ENCODE assay signal across 8 mouse cellular contexts in genomic region chr9:52047129-52047820, GRCm38 (mm10). TPM values are rescaled to one million over a fixed set of nuclear protein-coding genes. Genes with fewer than 3 reads are reported as not detected.
DNase-seq lines count a peak whose midpoint lies in the region; ATAC-seq and TF ChIP-seq lines count a peak whose summit lies in the region.

Gene Rdx, plus strand, starts transcription at chr9:52047173.

- H3K9ac ChIP-seq in forebrain, embryonic 16.5 days (replicated peaks; ENCODE audit: low read depth, low read length): peak within 1 kb of the TSS; percentile 96
- H3K9ac ChIP-seq in midbrain, embryonic 12.5 days (replicated peaks): peak within 1 kb of the TSS; percentile 98

- H3K36me3 ChIP-seq in forebrain, embryonic 16.5 days (ENCODE audit: control insufficient read depth, insufficient read depth): no peaks in the 10 kb centered on the region
- H3K36me3 ChIP-seq in midbrain, embryonic 12.5 days: no peaks in the 10 kb centered on the region

- H3K4me1 ChIP-seq in forebrain, embryonic 16.5 days (replicated peaks; ENCODE audit: control insufficient read depth, insufficient read depth, low read length): peaks cover 26% of the 10 kb centered on the region
- peaks cover 28% of the 10 kb centered on the region for H3K4me1 ChIP-seq in midbrain, embryonic 12.5 days

- TF ChIP-seq CTCF in layer of hippocampus, adult 2 months (conservative IDR thresholded peaks at IDR 0.05): no peak

- ATAC-seq in forebrain, embryonic 16.5 days: no peak
- peak in 1 of 2 experiments; percentile 8; a peak in 3 of 4 replicates for ATAC-seq in hematopoietic stem cell, adult 5-6 weeks (replicated peaks in 1 of 2; ENCODE audit: insufficient read depth in 1 of 2, low FRiP score in 2 of 2, low TSS enrichment in 1 of 2, low read depth in 1 of 2, poor library complexity in 2 of 2, severe bottlenecking in 2 of 2)
- no peak for ATAC-seq in midbrain, embryonic 12.5 days (ENCODE audit: low FRiP score, low read depth)

- 1% methylated on average over 17 of the region's 17 CpGs for WGBS in forebrain, embryonic 16.5 days
- 2% methylated on average over 17 of the region's 17 CpGs for WGBS in midbrain, embryonic 12.5 days

- DNase-seq in layer of hippocampus, adult 2 months (ENCODE audit: low spot score in 2 of 2): no peak
- no peak for DNase-seq in layer of hippocampus, adult 9-11 months
- DNase-seq in adrenal gland, postnatal 4 days (ENCODE audit: low spot score in 2 of 2): peak in 1 of 2 experiments; percentile 6
- no peak for DNase-seq in left cerebral cortex, postnatal 10 days (ENCODE audit: extremely low spot score in 1 of 2, low spot score in 2 of 2)
- peak; percentile 10 to 15 for DNase-seq in thymus, postnatal 10 days (ENCODE audit: low spot score in 2 of 2)

- H3K27ac ChIP-seq in layer of hippocampus, adult 2 months: peak within 1 kb of the TSS; percentile 98
- H3K27ac ChIP-seq in forebrain, embryonic 16.5 days (ENCODE audit: low read length): peak within 1 kb of the TSS; percentile 99
- peak within 1 kb of the TSS; percentile 99 for H3K27ac ChIP-seq in midbrain, embryonic 12.5 days (replicated peaks)

- no peaks in the 10 kb centered on the region for H3K27me3 ChIP-seq in forebrain, embryonic 16.5 days (replicated peaks; ENCODE audit: control insufficient read depth, insufficient read depth, low read length)
- no peaks in the 10 kb centered on the region for H3K27me3 ChIP-seq in midbrain, embryonic 12.5 days

- peak within 1 kb of the TSS; percentile 82 for H3K4me3 ChIP-seq in layer of hippocampus, adult 2 months
- H3K4me3 ChIP-seq in forebrain, embryonic 16.5 days (replicated peaks; ENCODE audit: low read length): peak within 1 kb of the TSS; percentile 95
- H3K4me3 ChIP-seq in midbrain, embryonic 12.5 days: peak within 1 kb of the TSS; percentile 86

- intact Hi-C loops in left cerebral cortex, postnatal 10 days (cut with DNase I): loop anchor here (5.0 kb wide), 1 partner anchor 70 kb away; no protein-coding TSS in a partner anchor

- H3K4me2 ChIP-seq in forebrain, embryonic 16.5 days (ENCODE audit: low read length): peak within 1 kb of the TSS; percentile 66
- H3K4me2 ChIP-seq in midbrain, embryonic 12.5 days (replicated peaks): peak within 1 kb of the TSS; percentile 58

- H3K9me3 ChIP-seq in forebrain, embryonic 16.5 days (ENCODE audit: control insufficient read depth, low read length): no peaks in the 10 kb centered on the region
- H3K9me3 ChIP-seq in midbrain, embryonic 12.5 days: no peaks in the 10 kb centered on the region

RNA-seq across cellular contexts. Expression of gene Rdx, which starts in this region (rescaled TPM):
- 10 to 100 TPM; 49.9 to 51.2 TPM for total RNA-seq in layer of hippocampus, adult 2 months (2021)
- 100 to 1,000 TPM; 133 to 137 TPM for total RNA-seq in adrenal gland, postnatal 4 days (2021)
- 87.8 and 109 TPM in 2 replicates for polyA plus RNA-seq in forebrain, embryonic 16.5 days (2015; fragmentation: Nextera tagmentation; extraction: Ambion mirVana)
- total RNA-seq in hematopoietic stem cell, adult 5-6 weeks (2017): 193 and 245 TPM in 2 replicates
- total RNA-seq in left cerebral cortex, postnatal 10 days (2021): 10 to 100 TPM; 54.1 to 54.4 TPM
- polyA plus RNA-seq in midbrain, embryonic 12.5 days (2016; fragmentation: Nextera tagmentation; extraction: Ambion mirVana): 162 and 167 TPM in 2 replicates

Comparison
In these comparisons a context has a peak if more than half of its experiments do, and no peak if none do; other contexts are left out.
1. DNase-seq: peak in thymus, postnatal 10 days (2 of 2); none in layer of hippocampus, adult 2 months (0 of 2), layer of hippocampus, adult 9-11 months (single experiment) and left cerebral cortex, postnatal 10 days (0 of 2).
2. Peak in every context shown above with its lines, with median percentiles within 50 percentile points of each other: H3K27ac ChIP-seq and H3K4me3 ChIP-seq.